Mouse (Mus musculus) naive thymus-derived CD4-positive, alpha-beta T cell, adult 2 months (primary cell): ENCODE measurements at regions not wholly inside any gene's neighbourhood (a gene's known extent, or its start where the extent isn't known, plus 50 kb on each side); places are given as distances from the start of the nearest gene placed in this dataset.

Experiments used
- DNase-seq: peaks from one replicate; pipeline ENCODE4 v3.0.0-alpha.2; 2011; ENCODE audit warnings: low read depth

- DNase-seq, result no peak
Observed at GRCm38 (mm10) chr17:84027275-84027674, 160.5 kb downstream of the Zfp36l2 start.

GRCm38 (mm10) chr17:84026110-84026509 is 161.6 kb downstream of the Zfp36l2 start:
- peak; percentile 73 for DNase-seq

- peak; percentile 77 for DNase-seq
Observed at GRCm38 (mm10) chr17:84022358-84022757, 165.4 kb downstream of the Zfp36l2 start.

GRCm38 (mm10) chr17:84018817-84019216 is 168.9 kb downstream of the Zfp36l2 start:
- peak; percentile 70 for DNase-seq

GRCm38 (mm10) chr17:84017891-84018290 is 169.9 kb downstream of the Zfp36l2 start:
- DNase-seq, result no peak

- no peak for DNase-seq
Observed at GRCm38 (mm10) chr17:84014287-84015039, 166.7 kb upstream of the Haao start.

- DNase-seq, result no peak
Observed at GRCm38 (mm10) chr17:84010492-84011060, 162.8 kb upstream of the Haao start.

- DNase-seq, result peak; percentile 73
Observed at GRCm38 (mm10) chr17:84009966-84010365, 162.2 kb upstream of the Haao start.

GRCm38 (mm10) chr17:84009194-84009593 is 161.4 kb upstream of the Haao start:
- DNase-seq, result no peak

GRCm38 (mm10) chr17:84008682-84009052 is 160.9 kb upstream of the Haao start:
- DNase-seq, result no peak

- DNase-seq, result peak; percentile 78
Observed at GRCm38 (mm10) chr17:84008035-84008681, 160.4 kb upstream of the Haao start.

- peak; percentile 80 for DNase-seq
Observed at GRCm38 (mm10) chr17:84006748-84007147, 159.0 kb upstream of the Haao start.

- DNase-seq, result peak; percentile 86
Observed at GRCm38 (mm10) chr17:84004237-84004636, 156.5 kb upstream of the Haao start.

GRCm38 (mm10) chr17:84003489-84004234 is 155.9 kb upstream of the Haao start:
- DNase-seq, result no peak

GRCm38 (mm10) chr17:84002939-84003338 is 155.2 kb upstream of the Haao start:
- no peak for DNase-seq

GRCm38 (mm10) chr17:84002327-84002726 is 154.6 kb upstream of the Haao start:
- no peak for DNase-seq

GRCm38 (mm10) chr17:84000115-84000514 is 152.4 kb upstream of the Haao start:
- no peak for DNase-seq

- no peak for DNase-seq
Observed at GRCm38 (mm10) chr17:83998972-83999545, 151.3 kb upstream of the Haao start.

- no peak for DNase-seq
Observed at GRCm38 (mm10) chr17:83998341-83998740, 150.6 kb upstream of the Haao start.

- DNase-seq, result peak; percentile 87
Observed at GRCm38 (mm10) chr17:83997778-83998177, 150.0 kb upstream of the Haao start.

- no peak for DNase-seq
Observed at GRCm38 (mm10) chr17:83993028-83993427, 145.3 kb upstream of the Haao start.
